Mouse (Mus musculus): ENCODE measurements around the gene Lmo3.

Lmo3 gene

GRCm38 (mm10) chr6:138422671-138423321 lies 159.0 kb downstream of the Lmo3 start:
- no peak for DNase-seq (ENCODE audit: low read depth)

DNA sequence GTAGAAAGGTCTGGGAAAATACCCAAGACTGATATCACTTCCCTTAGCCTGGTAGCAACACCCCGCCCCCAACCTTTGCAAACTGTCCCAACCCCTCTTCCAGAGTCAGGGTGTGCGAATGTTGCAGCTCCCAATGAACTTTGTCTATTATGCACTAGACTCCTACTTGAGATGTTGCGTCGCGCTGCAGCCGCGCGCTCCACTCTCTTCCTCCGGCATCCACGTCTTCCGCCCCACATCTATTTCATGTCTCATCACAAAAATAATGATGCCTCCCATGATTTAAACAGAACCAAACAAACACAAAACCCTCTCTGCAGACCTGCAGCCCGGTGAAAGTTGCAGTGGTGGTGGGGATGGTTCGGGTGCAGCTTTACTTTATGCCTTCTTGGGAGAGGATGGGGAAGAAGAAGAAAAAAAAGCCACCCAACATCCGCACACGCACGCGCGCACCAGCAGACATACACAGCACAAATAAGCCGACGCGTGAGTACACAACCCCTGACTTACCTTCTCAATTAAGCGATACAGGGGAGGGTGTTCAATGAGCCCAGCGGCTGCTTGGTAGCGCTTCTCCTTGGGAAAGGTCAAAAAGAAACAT lies 159.7 kb downstream of the Lmo3 start:
- no peak for DNase-seq (ENCODE audit: low read depth)

DNA sequence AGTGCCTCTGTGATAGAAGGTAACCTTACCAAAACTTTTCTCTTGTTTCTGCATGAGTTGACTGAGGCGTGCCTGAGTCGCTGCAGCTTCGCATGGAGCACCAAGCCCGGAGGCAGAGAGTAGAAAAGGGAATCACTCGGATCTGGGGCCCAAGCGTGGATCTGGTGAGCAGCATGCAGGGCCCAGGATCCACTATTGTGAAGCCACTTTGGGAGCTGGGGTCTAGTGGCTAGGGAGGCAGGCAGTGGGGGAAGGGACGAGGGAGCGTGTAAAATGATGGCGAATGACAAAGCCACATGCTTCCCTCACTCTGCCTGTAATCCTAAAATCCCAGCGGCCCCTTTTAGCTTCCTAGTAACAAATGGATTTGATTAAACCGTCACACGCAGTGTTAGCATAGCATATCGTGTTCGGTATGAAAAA lies 160.6 kb downstream of the Lmo3 start:
- DNase-seq (ENCODE audit: low read depth), result no peak

DNA sequence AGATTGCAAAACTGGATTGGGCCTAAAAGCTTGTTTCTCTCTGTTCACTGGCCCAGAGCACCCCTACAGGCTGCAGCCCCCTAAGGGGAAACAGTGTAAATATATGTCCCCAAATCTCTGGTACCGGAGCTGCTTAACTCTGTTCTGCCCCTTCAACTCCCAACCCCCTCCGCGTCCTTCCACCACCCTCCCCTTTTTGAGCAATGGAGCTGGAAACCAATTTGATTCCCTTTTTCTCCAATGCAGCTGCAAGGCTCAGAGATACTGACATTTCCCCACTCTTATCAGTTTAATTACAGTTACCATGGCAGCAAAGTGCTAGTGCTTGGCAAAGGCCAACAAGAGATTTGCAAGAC lies 161.3 kb downstream of the Lmo3 start:
- no peak for DNase-seq (ENCODE audit: low read depth)

- no peak for DNase-seq (ENCODE audit: low read depth)
Measured at GRCm38 (mm10) chr6:138419871-138420535, 161.8 kb downstream of the Lmo3 start.

DNA sequence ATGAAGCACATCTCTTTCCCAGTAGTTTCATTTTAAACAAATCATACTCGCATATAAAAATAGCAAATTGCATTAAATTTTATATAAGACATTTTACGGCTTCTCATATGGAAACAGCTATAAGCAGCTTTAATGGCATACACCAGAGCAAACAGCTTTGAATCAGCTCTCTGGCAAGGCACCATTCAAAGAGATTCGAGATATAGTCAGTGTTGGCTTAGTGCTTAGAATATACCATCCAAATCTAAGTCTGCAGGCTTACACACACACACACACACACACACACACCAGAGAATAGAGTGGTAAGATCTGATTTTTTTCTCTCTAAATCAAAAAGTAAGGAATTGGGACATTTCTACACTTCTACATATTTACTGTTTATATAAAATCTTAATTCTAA lies 169.7 kb downstream of the Lmo3 start:
- no peak for DNase-seq (ENCODE audit: low read depth)

DNA sequence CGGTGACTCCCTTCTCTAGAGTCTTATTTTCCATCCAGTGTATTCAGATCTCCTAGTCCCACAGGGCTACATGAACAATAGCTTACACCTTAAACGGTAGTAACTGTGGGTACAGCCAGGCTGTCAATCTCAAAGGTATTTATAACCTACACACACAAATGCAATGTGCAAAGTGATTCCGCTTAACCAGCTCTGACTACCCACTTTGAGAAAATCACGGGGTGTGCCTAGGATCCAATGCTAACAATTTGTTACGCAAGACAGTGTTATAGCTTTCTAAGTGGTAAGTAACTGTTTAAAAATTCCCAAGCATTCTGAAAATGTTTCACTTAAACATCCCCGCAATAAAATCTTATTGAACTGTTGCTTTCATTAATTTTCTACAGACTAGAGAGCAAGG lies 179.7 kb downstream of the Lmo3 start:
- DNase-seq (ENCODE audit: low read depth), result no peak

GRCm38 (mm10) chr6:138398836-138399235 lies 182.9 kb downstream of the Lmo3 start:
- no peak for DNase-seq (ENCODE audit: low read depth)

- DNase-seq (ENCODE audit: low read depth), result no peak
Measured at GRCm38 (mm10) chr6:138391085-138391484, 190.7 kb downstream of the Lmo3 start.

DNA sequence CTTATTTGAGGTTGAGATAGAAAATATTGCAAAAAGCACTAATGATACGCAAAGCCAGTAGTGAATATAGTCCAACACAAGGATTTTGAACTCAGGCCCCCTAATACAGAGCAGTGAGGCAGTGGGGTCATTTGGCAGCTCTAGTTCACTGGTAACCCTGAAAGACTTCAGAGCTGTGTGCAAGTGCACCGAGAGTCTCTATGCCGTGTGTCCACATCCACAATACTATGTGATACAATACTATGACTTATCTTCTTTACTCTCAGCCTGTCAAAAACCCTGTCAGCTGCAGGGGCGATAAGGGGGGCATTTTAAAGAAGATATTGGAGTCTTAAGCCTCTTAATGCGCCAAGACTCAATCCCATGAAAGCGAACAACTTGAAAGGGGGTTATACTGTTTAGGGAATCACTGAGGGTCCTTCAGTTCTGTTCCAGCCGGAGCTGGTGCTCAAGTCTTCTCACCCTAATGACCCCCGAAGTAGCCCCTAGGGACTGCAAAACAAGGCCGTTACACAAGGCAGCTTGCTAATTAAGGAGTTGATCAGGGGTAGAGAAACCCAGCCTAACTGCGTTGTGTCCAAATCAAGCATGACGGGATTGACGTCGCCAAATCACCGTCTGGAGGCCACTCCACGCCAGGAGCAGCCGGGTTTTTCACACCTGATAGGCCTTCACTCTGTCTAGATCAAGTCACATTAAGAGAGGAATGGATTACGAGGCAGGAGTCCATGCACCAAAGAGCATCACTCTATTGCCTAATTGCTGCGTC lies 193.4 kb downstream of the Lmo3 start:
- DNase-seq (ENCODE audit: low read depth), result no peak

DNA sequence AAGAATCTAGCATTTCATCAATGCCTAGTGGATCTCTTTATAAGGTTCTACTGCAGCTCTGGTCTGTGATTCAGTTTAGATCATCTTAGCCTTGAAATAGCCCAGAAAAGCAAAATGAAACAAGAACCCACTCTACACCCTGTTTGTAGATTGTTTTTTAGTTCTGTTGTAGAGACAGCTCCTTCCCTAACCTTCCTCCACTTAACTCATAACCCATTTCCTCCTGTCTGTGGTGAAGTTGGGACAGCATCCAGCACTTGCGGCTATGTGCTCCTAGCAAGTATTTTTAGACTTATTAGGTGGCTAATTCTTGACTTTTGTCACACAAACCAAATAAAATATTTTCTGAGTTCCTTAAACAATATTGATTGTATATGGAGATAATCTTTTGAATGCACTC lies 198.6 kb downstream of the Lmo3 start:
- DNase-seq (ENCODE audit: low read depth), result no peak

GRCm38 (mm10) chr6:138371176-138371575 lies 210.6 kb downstream of the Lmo3 start:
- no peak for DNase-seq (ENCODE audit: low read depth)

- DNase-seq (ENCODE audit: low read depth), result no peak
Measured at GRCm38 (mm10) chr6:138364111-138364510, 217.7 kb downstream of the Lmo3 start.

DNA sequence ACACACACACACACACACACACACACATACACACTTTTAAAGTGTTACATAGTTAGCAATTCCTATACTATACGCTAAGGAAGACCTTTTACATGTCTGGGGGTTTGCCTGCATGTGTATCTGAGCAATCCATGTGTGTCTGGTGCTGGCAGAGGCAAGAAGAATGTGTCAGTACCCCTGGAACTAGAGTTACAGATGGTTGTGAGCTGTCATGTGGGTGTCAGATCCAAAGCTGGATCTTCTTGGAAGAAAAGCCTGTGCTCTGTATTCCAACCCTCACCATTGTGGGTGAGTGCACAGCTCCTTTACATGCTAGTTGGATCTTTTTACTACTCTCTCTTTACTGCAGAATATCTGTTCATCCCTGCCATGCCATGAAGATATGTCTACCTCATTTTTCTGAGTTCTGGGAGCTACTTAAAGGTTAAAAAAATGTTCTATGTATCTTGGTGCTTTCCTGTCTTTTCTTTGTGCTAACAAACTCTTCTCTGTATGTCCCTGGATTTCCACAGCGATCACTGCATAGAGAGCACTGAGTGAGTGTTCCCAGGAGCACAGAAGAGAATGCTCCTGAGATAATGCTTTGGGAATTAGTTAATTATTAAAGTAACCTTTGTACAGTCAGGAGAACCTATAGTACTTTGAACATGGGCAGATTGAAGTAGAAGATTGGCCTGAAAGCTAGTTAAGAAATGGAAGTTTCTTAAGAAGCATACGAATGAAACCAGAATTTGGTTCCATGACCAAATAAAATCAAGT lies 231.0 kb downstream of the Lmo3 start:
- DNase-seq (ENCODE audit: low read depth), result no peak

- DNase-seq (ENCODE audit: low read depth), result no peak
Measured at GRCm38 (mm10) chr6:138346558-138346957, 235.2 kb downstream of the Lmo3 start.

- no peak for DNase-seq (ENCODE audit: low read depth)
Measured at GRCm38 (mm10) chr6:138335858-138336257, 245.9 kb downstream of the Lmo3 start.

- DNase-seq (ENCODE audit: low read depth), result no peak
Measured at GRCm38 (mm10) chr6:138333991-138334390, 247.8 kb downstream of the Lmo3 start.

- no peak for DNase-seq (ENCODE audit: low read depth)
Measured at GRCm38 (mm10) chr6:138325744-138326400, 255.9 kb downstream of the Lmo3 start.

DNA sequence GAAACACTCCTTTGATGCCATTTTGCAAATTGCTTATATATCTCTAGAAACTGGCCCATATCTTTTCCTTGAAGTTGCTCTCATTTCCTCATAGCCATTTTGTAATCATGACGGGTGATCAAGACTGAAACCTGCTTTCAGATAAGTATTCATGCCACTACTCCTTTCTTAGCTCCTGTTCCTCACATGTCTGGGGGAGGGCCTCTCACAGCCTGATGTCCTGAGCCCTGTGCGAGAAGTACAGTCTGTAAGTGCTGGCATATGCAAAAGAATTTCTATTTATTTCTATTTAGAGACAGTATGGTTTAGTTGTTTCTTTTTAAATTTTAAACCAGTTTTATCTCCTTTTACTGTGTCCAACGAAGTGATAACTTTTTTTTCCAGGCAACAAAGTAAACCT lies 256.6 kb downstream of the Lmo3 start:
- no peak for DNase-seq (ENCODE audit: low read depth)

DNA sequence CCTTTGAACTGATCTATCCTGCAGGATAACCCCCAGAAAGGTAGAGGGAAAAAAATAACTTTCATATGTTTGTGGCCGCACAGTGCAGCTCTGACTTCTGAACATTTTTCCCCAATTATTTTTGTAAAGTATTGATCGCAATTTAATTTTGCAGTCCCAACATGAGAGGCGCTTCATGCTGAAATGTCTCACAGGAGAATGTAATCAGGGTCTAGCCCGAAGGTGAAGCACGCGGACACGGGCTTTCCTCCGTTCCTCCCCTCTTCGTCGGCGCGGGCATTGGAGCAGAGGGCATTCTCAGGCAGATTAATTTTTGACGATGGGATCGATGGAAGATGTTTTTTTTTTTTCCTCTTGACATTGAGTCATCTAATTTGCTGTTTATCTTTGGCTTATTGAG lies 258.4 kb downstream of the Lmo3 start:
- DNase-seq (ENCODE audit: low read depth), result no peak

GRCm38 (mm10) chr6:138320190-138320737 lies 261.5 kb downstream of the Lmo3 start:
- no peak for DNase-seq (ENCODE audit: low read depth)

Data from fibroblast of lung, adult 2 months (primary cell).